Comparison of ENCODE assay signal across 26 mouse cellular contexts in genomic region chr9:23973206-23973605, GRCm38 (mm10).
DNase-seq lines count a peak whose midpoint lies in the region; ATAC-seq and TF ChIP-seq lines count a peak whose summit lies in the region.
"Had no signal": no experiment of that assay in that cellular context is flagged by ENCODE, and none has a peak within 500 bp of the region (broad histone marks: within the 10 kb centered on the region; RNA-seq: fewer than 3 reads in every experiment).

No protein-coding gene starts in this region.

- no peak for ATAC-seq in hindbrain, postnatal 0 days
- no peak for ATAC-seq in hindbrain, embryonic 12.5 days (ENCODE audit: low FRiP score)
- ATAC-seq: CD4-positive, CD25-positive, alpha-beta regulatory T cell, adult 4 months; forebrain, embryonic 16.5 days; inflammation-experienced regulatory T-cells, adult 6 months; intestine, postnatal 0 days had no signal

- TF ChIP-seq CTCF in hindbrain, postnatal 0 days (IDR thresholded peaks at IDR 0.05; ENCODE audit: low read depth): no peak
- no peak for TF ChIP-seq CTCF in MEL (IDR thresholded peaks at IDR 0.05 in 2 of 3, conservative IDR thresholded peaks at IDR 0.05 in 1 of 3; ENCODE audit: control insufficient read depth in 1 of 3, insufficient read depth in 1 of 3, low read depth in 2 of 3, low read length in 3 of 3, poor library complexity in 1 of 3, severe bottlenecking in 1 of 3)
- TF ChIP-seq CTCF in brain, embryonic 14.5 days (IDR thresholded peaks at IDR 0.05; ENCODE audit: borderline replicate concordance, extremely low read depth, insufficient read depth, insufficient read length): no peak
- TF ChIP-seq CTCF in left cerebral cortex, adult 2 months (IDR thresholded peaks at IDR 0.05): no peak

- H3K9ac ChIP-seq in hindbrain, postnatal 0 days (replicated peaks; ENCODE audit: low read length): no peak overlapping the region
- no peak overlapping the region for H3K9ac ChIP-seq in hindbrain, embryonic 12.5 days
- H3K9ac ChIP-seq in MEL (ENCODE audit: control insufficient read depth, low read depth, low read length, poor library complexity, severe bottlenecking): no peak overlapping the region
- H3K9ac ChIP-seq: embryonic facial prominence, embryonic 12.5 days; forebrain, embryonic 12.5 days; heart, embryonic 15.5 days; hindbrain, embryonic 15.5 days had no signal

- TF ChIP-seq RAD21 in MEL (IDR thresholded peaks at IDR 0.05; ENCODE audit: low read depth, low read length): no peak

- intact Hi-C loops in left cerebral cortex, adult 2 months (cut with DNase I): no loop called here

- peak; percentile 74 for DNase-seq in hindbrain, postnatal 0 days (ENCODE audit: low spot score)
- DNase-seq in 3T3-L1 (ENCODE audit: low read depth, low spot score) (peak; percentile 35), MEL (ENCODE audit: low read depth, low spot score) (peak; percentile 56)
- DNase-seq in brain, embryonic 14.5 days (ENCODE audit: low read depth): peak; percentile 11
- no peak for DNase-seq in left cerebral cortex, adult 2 months (ENCODE audit: extremely low spot score in 1 of 2, low spot score in 2 of 2)
- DNase-seq: adrenal gland, adult 8-10 months; adrenal gland, postnatal 36 days; B cell, adult 2 months; cerebellum, adult 11 months; cerebellum, adult 9-11 months; embryo, embryonic 11 days; gastrocnemius, postnatal 10 days; heart, adult 2 months; heart, postnatal 14 days had no signal

- no peak for TF ChIP-seq POLR2A in MEL (IDR thresholded peaks at IDR 0.05; ENCODE audit: control insufficient read depth in 1 of 2, insufficient read depth in 1 of 2, low read depth in 1 of 2, low read length in 2 of 2, poor library complexity in 1 of 2)
- TF ChIP-seq POLR2A in brain, embryonic 14.5 days (IDR thresholded peaks at IDR 0.05; ENCODE audit: borderline replicate concordance, extremely low read depth, insufficient read depth, insufficient read length, poor library complexity, severe bottlenecking): no peak

- H3K27me3 ChIP-seq in hindbrain, postnatal 0 days (ENCODE audit: insufficient read depth, low read length): no peaks in the 10 kb centered on the region
- no peaks in the 10 kb centered on the region for H3K27me3 ChIP-seq in hindbrain, embryonic 12.5 days
- no peaks in the 10 kb centered on the region for H3K27me3 ChIP-seq in MEL (ENCODE audit: control insufficient read depth in 1 of 2, insufficient read depth in 2 of 2, low read length in 2 of 2)
- H3K27me3 ChIP-seq: embryonic facial prominence, embryonic 12.5 days; forebrain, embryonic 12.5 days; heart, embryonic 15.5 days; hindbrain, embryonic 15.5 days had no signal

- no peak for TF ChIP-seq EP300 in MEL (IDR thresholded peaks at IDR 0.05; ENCODE audit: low read depth in 1 of 2, low read length in 2 of 2)

- H3K79me2 ChIP-seq in MEL (ENCODE audit: control insufficient read depth, insufficient read depth, low read length, poor library complexity): no peaks in the 10 kb centered on the region

- H3K27ac ChIP-seq in hindbrain, postnatal 0 days: no peak overlapping the region
- H3K27ac ChIP-seq in hindbrain, embryonic 12.5 days: no peak overlapping the region
- H3K27ac ChIP-seq in MEL (ENCODE audit: control insufficient read depth, low read depth, low read length): no peak overlapping the region
- no peak overlapping the region for H3K27ac ChIP-seq in left cerebral cortex, adult 2 months
- H3K27ac ChIP-seq: embryonic facial prominence, embryonic 12.5 days; forebrain, embryonic 12.5 days; heart, adult 2 months; heart, embryonic 15.5 days; hindbrain, embryonic 10.5 days; hindbrain, embryonic 15.5 days had no signal

- no peaks in the 10 kb centered on the region for H3K9me3 ChIP-seq in hindbrain, postnatal 0 days (ENCODE audit: low read length)
- H3K9me3 ChIP-seq in hindbrain, embryonic 12.5 days (replicated peaks): no peaks in the 10 kb centered on the region
- no peaks in the 10 kb centered on the region for H3K9me3 ChIP-seq in MEL (replicated peaks; ENCODE audit: insufficient read depth, low read length)
- H3K9me3 ChIP-seq: embryonic facial prominence, embryonic 12.5 days; forebrain, embryonic 12.5 days; G1E; heart, embryonic 15.5 days; hindbrain, embryonic 10.5 days; hindbrain, embryonic 15.5 days had no signal

- no peak overlapping the region for H3K4me2 ChIP-seq in hindbrain, postnatal 0 days (ENCODE audit: low read depth, low read length)
- no peak overlapping the region for H3K4me2 ChIP-seq in hindbrain, embryonic 12.5 days (replicated peaks)
- H3K4me2 ChIP-seq: embryonic facial prominence, embryonic 12.5 days; forebrain, embryonic 12.5 days; heart, embryonic 11.5 days; heart, embryonic 15.5 days; hindbrain, embryonic 15.5 days had no signal

- WGBS in hindbrain, postnatal 0 days: 35% methylated on average over 1 of the region's 1 CpGs
- WGBS in hindbrain, embryonic 12.5 days: 73% methylated on average over 1 of the region's 1 CpGs

- no peaks in the 10 kb centered on the region for H3K4me1 ChIP-seq in hindbrain, postnatal 0 days (ENCODE audit: insufficient read depth, low read length)
- no peaks in the 10 kb centered on the region for H3K4me1 ChIP-seq in hindbrain, embryonic 12.5 days
- no peaks in the 10 kb centered on the region for H3K4me1 ChIP-seq in MEL (ENCODE audit: control insufficient read depth in 1 of 2, insufficient read depth in 2 of 2, low read length in 2 of 2)
- H3K4me1 ChIP-seq: embryonic facial prominence, embryonic 12.5 days; forebrain, embryonic 12.5 days; heart, embryonic 15.5 days; hindbrain, embryonic 10.5 days; hindbrain, embryonic 15.5 days had no signal

- H3K36me3 ChIP-seq in hindbrain, postnatal 0 days (ENCODE audit: insufficient read depth, low read length): no peaks in the 10 kb centered on the region
- H3K36me3 ChIP-seq in hindbrain, embryonic 12.5 days: no peaks in the 10 kb centered on the region
- H3K36me3 ChIP-seq in MEL (ENCODE audit: control insufficient read depth in 1 of 2, insufficient read depth in 2 of 2, low read length in 2 of 2): no peaks in the 10 kb centered on the region
- H3K36me3 ChIP-seq: embryonic facial prominence, embryonic 12.5 days; forebrain, embryonic 12.5 days; G1E; heart, embryonic 15.5 days; hindbrain, embryonic 10.5 days; hindbrain, embryonic 15.5 days had no signal

- H3K4me3 ChIP-seq in hindbrain, postnatal 0 days (ENCODE audit: low read length): no peak overlapping the region
- H3K4me3 ChIP-seq in hindbrain, embryonic 12.5 days: no peak overlapping the region
- no peak overlapping the region for H3K4me3 ChIP-seq in MEL (ENCODE audit: control insufficient read depth in 1 of 2, insufficient read depth in 1 of 2, low read depth in 2 of 2, low read length in 2 of 2)
- H3K4me3 ChIP-seq in left cerebral cortex, adult 2 months: no peak overlapping the region
- H3K4me3 ChIP-seq: embryonic facial prominence, embryonic 12.5 days; forebrain, embryonic 12.5 days; heart, adult 2 months; heart, embryonic 15.5 days; hindbrain, embryonic 10.5 days; hindbrain, embryonic 15.5 days had no signal

TF ChIP-seq in MEL, 35 proteins besides CTCF, POLR2A, EP300 and RAD21:
- TF ChIP-seq ZC3H11A (IDR thresholded peaks at IDR 0.05; ENCODE audit: low read depth, low read length) (no peak), ZNF384 (IDR thresholded peaks at IDR 0.05; ENCODE audit: low read depth, low read length) (no peak), GABPA (IDR thresholded peaks at IDR 0.05; ENCODE audit: low read depth, low read length) (no peak), POLR2AphosphoS2 (IDR thresholded peaks at IDR 0.05; ENCODE audit: low read length) (no peak), USF2 (IDR thresholded peaks at IDR 0.05; ENCODE audit: borderline replicate concordance in 1 of 2, insufficient read depth in 1 of 2, low read depth in 1 of 2, low read length in 2 of 2) (no peak), JUND (IDR thresholded peaks at IDR 0.05; ENCODE audit: low read depth, low read length) (no peak), MAZ (IDR thresholded peaks at IDR 0.05; ENCODE audit: low read depth, low read length) (no peak), CHD1 (IDR thresholded peaks at IDR 0.05; ENCODE audit: low read depth, low read length) (no peak), MYB (IDR thresholded peaks at IDR 0.05; ENCODE audit: low read depth, low read length) (no peak), USF1 (IDR thresholded peaks at IDR 0.05; ENCODE audit: low read depth, low read length) (no peak), ETS1 (IDR thresholded peaks at IDR 0.05; ENCODE audit: low read depth, low read length) (no peak), NELFE (IDR thresholded peaks at IDR 0.05; ENCODE audit: low read depth, low read length) (no peak), CHD2 (IDR thresholded peaks at IDR 0.05; ENCODE audit: low read length) (no peak), ELF1 (IDR thresholded peaks at IDR 0.05; ENCODE audit: low read depth, low read length) (no peak), TAL1 (IDR thresholded peaks at IDR 0.05; ENCODE audit: low read length) (no peak), SMC3 (IDR thresholded peaks at IDR 0.05; ENCODE audit: low read depth, low read length) (no peak), POLR2AphosphoS5 (IDR thresholded peaks at IDR 0.05; ENCODE audit: borderline replicate concordance, low read depth, low read length) (no peak), MAX (IDR thresholded peaks at IDR 0.05; ENCODE audit: low read length) (no peak)

Comparison
In these comparisons a context has a peak if more than half of its experiments do, and no peak if none do; other contexts are left out.
1. DNase-seq: peak in hindbrain, postnatal 0 days (single experiment), 3T3-L1 (single experiment), MEL (single experiment) and brain, embryonic 14.5 days (single experiment); none in left cerebral cortex, adult 2 months (0 of 2).